Mouse (Mus musculus) kidney, adult 18-20 months (tissue): ENCODE measurements at regions not wholly inside any gene's neighbourhood (a gene's known extent, or its start where the extent isn't known, plus 50 kb on each side); places are given as distances from the start of the nearest gene placed in this dataset.
"Not testable (repeated sequence)": the region's sequence is repeated elsewhere in the genome, so short reads cannot be mapped to it uniquely, and the experiment has no call there.

Source experiments
- DNase-seq: peaks from one replicate; pipeline ENCODE4 v3.0.0; 2021

GRCm38 (mm10) chr3:21974766-21975165 is 101.7 kb upstream of the Tbl1xr1 start:
- no peak for DNase-seq

GRCm38 (mm10) chr3:21977775-21978174 is 98.7 kb upstream of the Tbl1xr1 start:
- DNase-seq: no peak

GRCm38 (mm10) chr3:21982991-21983390 is 93.5 kb upstream of the Tbl1xr1 start:
- no peak for DNase-seq

GRCm38 (mm10) chr3:21983993-21984725 is 92.3 kb upstream of the Tbl1xr1 start:
- DNase-seq: peak; percentile 47

GRCm38 (mm10) chr3:21984807-21985206 is 91.6 kb upstream of the Tbl1xr1 start:
- DNase-seq: no peak

GRCm38 (mm10) chr3:21986164-21986892 is 90.1 kb upstream of the Tbl1xr1 start:
- DNase-seq: peak; percentile 78

- peak; percentile 65 for DNase-seq
Observed at GRCm38 (mm10) chr3:21986893-21987250, 89.6 kb upstream of the Tbl1xr1 start.

GRCm38 (mm10) chr3:21987455-21988009 is 88.9 kb upstream of the Tbl1xr1 start:
- no peak for DNase-seq

- DNase-seq: no peak
Observed at GRCm38 (mm10) chr3:21988010-21988531, 88.4 kb upstream of the Tbl1xr1 start.

GRCm38 (mm10) chr3:21990526-21990925 is 85.9 kb upstream of the Tbl1xr1 start:
- DNase-seq: no peak

- no peak for DNase-seq
Observed at GRCm38 (mm10) chr3:21991681-21992152, 84.7 kb upstream of the Tbl1xr1 start.

GRCm38 (mm10) chr3:21992203-21992602 is 84.2 kb upstream of the Tbl1xr1 start:
- DNase-seq: no peak

GRCm38 (mm10) chr3:21993961-21994360 is 82.5 kb upstream of the Tbl1xr1 start:
- no peak for DNase-seq

GRCm38 (mm10) chr3:21995566-21996391 is 80.7 kb upstream of the Tbl1xr1 start:
- peak; percentile 59 for DNase-seq

- DNase-seq: no peak
Observed at GRCm38 (mm10) chr3:21997387-21997786, 79.1 kb upstream of the Tbl1xr1 start.

GRCm38 (mm10) chr3:22005456-22005855 is 71.0 kb upstream of the Tbl1xr1 start:
- DNase-seq: no peak

GRCm38 (mm10) chr3:22006113-22006512 is 70.3 kb upstream of the Tbl1xr1 start:
- DNase-seq: no peak

- DNase-seq: no peak
Observed at GRCm38 (mm10) chr3:22006651-22007050, 69.8 kb upstream of the Tbl1xr1 start.

- no peak for DNase-seq
Observed at GRCm38 (mm10) chr3:22007736-22008135, 68.7 kb upstream of the Tbl1xr1 start.

GRCm38 (mm10) chr3:22008432-22008831 is 68.0 kb upstream of the Tbl1xr1 start:
- no peak for DNase-seq

- DNase-seq: no peak
Observed at GRCm38 (mm10) chr3:22009898-22010699, 66.4 kb upstream of the Tbl1xr1 start.

- DNase-seq: not testable (repeated sequence)
Observed at GRCm38 (mm10) chr3:22010700-22010991, 65.8 kb upstream of the Tbl1xr1 start.
